Mouse (Mus musculus): ENCODE measurements around the gene Pank2. TPM values are rescaled to one million over a fixed set of nuclear protein-coding genes. Genes with fewer than 3 reads are reported as not detected.
"Not testable (repeated sequence)": the region's sequence is repeated elsewhere in the genome, so short reads cannot be mapped to it uniquely, and the experiment has no call there.

Gene Pank2
- polyA plus RNA-seq, 1 experiment from 2014 or later: 32.4 TPM

DNA sequence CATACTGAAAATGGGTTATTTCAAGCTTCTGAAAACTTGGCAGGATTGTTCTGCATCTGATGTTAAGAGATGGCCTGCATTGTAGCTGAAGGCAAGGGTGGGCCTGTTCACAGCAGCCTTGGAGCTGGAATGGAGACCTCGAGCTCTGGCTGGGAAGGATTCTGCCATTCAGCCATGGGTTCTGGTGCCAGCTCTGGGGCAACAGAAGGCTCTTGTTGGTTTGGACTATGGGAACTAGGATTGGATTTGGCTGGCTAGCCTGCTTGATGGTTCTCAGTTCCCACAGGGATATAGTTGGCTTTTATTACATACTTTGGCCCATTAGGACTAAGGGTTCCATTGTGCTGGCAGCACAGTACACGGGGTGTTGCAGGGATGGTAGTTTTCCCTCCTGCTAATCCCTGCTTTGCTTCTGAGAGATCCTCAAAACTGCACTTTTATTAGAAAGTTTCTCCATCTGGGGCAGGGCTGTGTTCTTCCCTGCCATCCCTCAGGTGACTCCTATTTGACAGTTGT is 34.5 kb downstream of the Pank2 start:
- Histone ChIP-seq H3K4me3 (ENCODE audit: low read depth, low read length) (no peak overlapping the region), H3K27ac (ENCODE audit: low read depth, low read length) (no peak overlapping the region), H3K4me1 (replicated peaks; ENCODE audit: control insufficient read depth, insufficient read depth, low read length) (no peaks in the 10 kb centered on the region), H3K27me3 (replicated peaks; ENCODE audit: control insufficient read depth, insufficient read depth, low read length) (no peaks in the 10 kb centered on the region), H3K4me2 (replicated peaks; ENCODE audit: low read depth) (no peak overlapping the region), H3K9ac (ENCODE audit: low read depth, low read length) (no peak overlapping the region), H3K9me3 (ENCODE audit: control insufficient read depth) (no peaks in the 10 kb centered on the region), H3K36me3 (ENCODE audit: control insufficient read depth, insufficient read depth) (peaks cover 55% of the 10 kb centered on the region)
- no peak for ATAC-seq
- TF ChIP-seq CTCF (IDR thresholded peaks at IDR 0.05; ENCODE audit: low read depth): no peak
- 96% methylated on average over 2 of the region's 2 CpGs for WGBS

DNA sequence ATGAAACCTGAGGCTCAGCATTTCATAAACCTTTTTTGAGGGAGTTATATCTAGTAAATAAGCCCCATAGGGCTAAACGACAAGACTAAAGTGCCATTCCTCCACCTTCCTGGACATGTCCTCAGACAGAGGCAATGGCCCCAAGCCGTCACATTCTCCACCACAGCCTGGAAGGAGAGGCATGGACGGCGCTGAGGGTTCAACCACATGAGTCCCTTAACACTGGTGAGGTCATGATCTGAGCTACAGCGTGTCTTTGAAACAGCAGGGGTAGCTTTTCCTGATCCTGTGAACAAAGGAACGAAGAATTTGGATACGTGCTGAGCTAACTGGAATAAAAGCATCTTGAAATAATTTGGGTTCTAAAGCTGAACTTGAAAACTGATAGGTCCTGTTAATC is 36.4 kb downstream of the Pank2 start:
- not testable (repeated sequence) for H3K9ac ChIP-seq (ENCODE audit: low read depth, low read length); H3K27me3 ChIP-seq (replicated peaks; ENCODE audit: control insufficient read depth, insufficient read depth, low read length); ATAC-seq; H3K9me3 ChIP-seq (ENCODE audit: control insufficient read depth); H3K4me2 ChIP-seq (replicated peaks; ENCODE audit: low read depth); H3K4me1 ChIP-seq (replicated peaks; ENCODE audit: control insufficient read depth, insufficient read depth, low read length); H3K4me3 ChIP-seq (ENCODE audit: low read depth, low read length); H3K27ac ChIP-seq (ENCODE audit: low read depth, low read length)
- peaks cover 47% of the 10 kb centered on the region for H3K36me3 ChIP-seq (ENCODE audit: control insufficient read depth, insufficient read depth)
- WGBS: 85% methylated on average over 7 of the region's 7 CpGs

DNA sequence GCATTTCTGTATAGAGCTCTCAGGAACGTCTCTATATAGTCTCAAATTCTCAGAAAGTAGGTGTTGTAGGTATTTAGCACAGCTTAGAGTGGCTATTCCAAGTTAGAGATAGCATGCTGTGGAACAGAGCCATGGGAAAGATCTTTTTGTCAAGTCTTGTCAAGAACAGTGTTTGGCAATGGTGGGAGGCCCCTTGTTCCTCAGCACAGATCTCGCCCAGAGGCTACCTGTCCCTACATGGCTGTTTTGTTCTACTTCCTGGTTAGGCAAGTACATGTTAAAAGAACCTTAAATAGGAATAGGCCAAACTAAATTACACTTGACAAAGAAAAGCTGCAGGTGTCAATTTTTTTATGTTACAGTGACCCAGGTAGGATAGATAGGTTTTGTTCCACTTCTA is 38.2 kb downstream of the Pank2 start:
- no peak for ATAC-seq
- H3K4me2 ChIP-seq (replicated peaks; ENCODE audit: low read depth): no peak overlapping the region
- no peak overlapping the region for H3K4me3 ChIP-seq (ENCODE audit: low read depth, low read length)
- H3K36me3 ChIP-seq (ENCODE audit: control insufficient read depth, insufficient read depth): peaks cover 35% of the 10 kb centered on the region
- H3K9me3 ChIP-seq (ENCODE audit: control insufficient read depth): no peaks in the 10 kb centered on the region
- H3K27ac ChIP-seq (ENCODE audit: low read depth, low read length): no peak overlapping the region
- WGBS: 78% methylated on average over 2 of the region's 2 CpGs
- H3K27me3 ChIP-seq (replicated peaks; ENCODE audit: control insufficient read depth, insufficient read depth, low read length): no peaks in the 10 kb centered on the region
- no peak for TF ChIP-seq CTCF (IDR thresholded peaks at IDR 0.05; ENCODE audit: low read depth)
- H3K4me1 ChIP-seq (replicated peaks; ENCODE audit: control insufficient read depth, insufficient read depth, low read length): no peaks in the 10 kb centered on the region
- H3K9ac ChIP-seq (ENCODE audit: low read depth, low read length): no peak overlapping the region

DNA sequence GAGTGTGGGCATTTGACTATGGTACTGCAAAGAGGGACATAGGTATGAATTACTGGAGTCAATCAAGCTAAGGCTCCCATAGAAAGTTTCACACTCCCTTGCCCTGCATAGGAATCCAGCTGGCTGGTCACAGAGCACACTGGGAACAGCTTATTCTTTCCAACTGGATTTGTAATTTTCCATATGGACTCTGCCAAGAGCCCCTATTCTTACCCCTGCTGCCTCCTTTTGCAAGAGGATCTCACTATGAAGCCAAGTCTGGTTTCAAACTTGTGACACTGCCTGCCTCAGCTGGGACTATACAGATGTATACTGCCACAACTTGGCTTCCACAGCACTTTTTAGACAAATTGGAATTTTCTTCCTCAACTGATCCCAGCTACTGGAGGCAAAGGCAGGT is 39.3 kb downstream of the Pank2 start:
- Histone ChIP-seq H3K4me2 (replicated peaks; ENCODE audit: low read depth) (no peak overlapping the region), H3K9ac (ENCODE audit: low read depth, low read length) (no peak overlapping the region), H3K9me3 (ENCODE audit: control insufficient read depth) (no peaks in the 10 kb centered on the region), H3K27me3 (replicated peaks; ENCODE audit: control insufficient read depth, insufficient read depth, low read length) (no peaks in the 10 kb centered on the region), H3K4me3 (ENCODE audit: low read depth, low read length) (no peak overlapping the region), H3K4me1 (replicated peaks; ENCODE audit: control insufficient read depth, insufficient read depth, low read length) (no peaks in the 10 kb centered on the region), H3K36me3 (ENCODE audit: control insufficient read depth, insufficient read depth) (peaks cover 25% of the 10 kb centered on the region), H3K27ac (ENCODE audit: low read depth, low read length) (no peak overlapping the region)
- TF ChIP-seq CTCF (IDR thresholded peaks at IDR 0.05; ENCODE audit: low read depth): no peak
- ATAC-seq: no peak

DNA sequence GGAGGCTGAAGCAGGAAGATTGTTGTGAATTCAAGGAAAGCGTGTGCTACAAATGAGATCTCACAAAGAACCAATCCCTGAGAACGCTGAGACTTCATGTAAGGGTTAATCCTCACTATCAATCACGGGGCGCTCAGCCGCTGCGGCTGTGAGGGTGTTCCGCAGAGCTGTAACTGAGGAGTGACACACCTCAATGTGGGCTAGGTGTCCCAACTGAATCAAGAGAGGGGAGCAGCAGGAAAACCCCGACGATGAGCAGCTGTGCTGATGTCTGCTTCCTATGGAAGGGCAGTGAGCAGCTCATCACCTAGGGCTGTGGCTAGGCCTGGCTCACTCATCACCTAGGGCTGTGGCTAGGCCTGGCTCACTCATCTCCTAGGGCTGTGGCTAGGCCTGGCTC is 42.2 kb downstream of the Pank2 start:
- WGBS: 80% methylated on average over 9 of the region's 9 CpGs
- Histone ChIP-seq H3K4me2 (replicated peaks; ENCODE audit: low read depth) (no peak overlapping the region), H3K9ac (ENCODE audit: low read depth, low read length) (no peak overlapping the region), H3K4me3 (ENCODE audit: low read depth, low read length) (no peak overlapping the region), H3K36me3 (ENCODE audit: control insufficient read depth, insufficient read depth) (0 out of 2 replicates have a peak, but pooled peaks cover 11% of the 10 kb centered on the region), H3K27me3 (replicated peaks; ENCODE audit: control insufficient read depth, insufficient read depth, low read length) (no peaks in the 10 kb centered on the region), H3K4me1 (replicated peaks; ENCODE audit: control insufficient read depth, insufficient read depth, low read length) (no peaks in the 10 kb centered on the region), H3K27ac (ENCODE audit: low read depth, low read length) (no peak overlapping the region), H3K9me3 (ENCODE audit: control insufficient read depth) (no peaks in the 10 kb centered on the region)
- no peak for ATAC-seq
- TF ChIP-seq CTCF (IDR thresholded peaks at IDR 0.05; ENCODE audit: low read depth): no peak

DNA sequence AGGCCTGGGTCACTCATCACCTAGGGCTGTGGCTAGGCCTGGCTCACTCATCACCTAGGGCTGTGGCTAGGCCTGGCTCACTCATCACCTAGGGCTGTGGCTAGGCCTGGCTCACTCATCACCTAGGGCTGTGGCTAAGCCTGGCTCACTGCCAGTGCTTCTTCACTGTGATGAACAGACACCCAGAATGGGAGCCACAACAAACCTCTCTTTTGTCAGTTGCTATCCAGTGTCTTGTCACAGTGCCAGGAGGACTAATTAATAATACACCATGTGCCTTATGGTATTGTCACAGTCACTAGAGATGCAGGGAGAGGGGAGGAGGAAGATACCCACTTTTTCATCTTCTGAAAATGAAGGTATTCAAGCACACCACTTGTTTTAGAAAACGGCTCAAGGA is 42.9 kb downstream of the Pank2 start:
- not testable (repeated sequence) for H3K27me3 ChIP-seq (replicated peaks; ENCODE audit: control insufficient read depth, insufficient read depth, low read length); H3K9ac ChIP-seq (ENCODE audit: low read depth, low read length); H3K27ac ChIP-seq (ENCODE audit: low read depth, low read length); H3K9me3 ChIP-seq (ENCODE audit: control insufficient read depth); H3K4me3 ChIP-seq (ENCODE audit: low read depth, low read length); H3K4me2 ChIP-seq (replicated peaks; ENCODE audit: low read depth); ATAC-seq; H3K4me1 ChIP-seq (replicated peaks; ENCODE audit: control insufficient read depth, insufficient read depth, low read length)
- 88% methylated on average over 1 of the region's 1 CpGs for WGBS
- 0 out of 2 replicates have a peak, but pooled peaks cover 11% of the 10 kb centered on the region for H3K36me3 ChIP-seq (ENCODE audit: control insufficient read depth, insufficient read depth)

DNA sequence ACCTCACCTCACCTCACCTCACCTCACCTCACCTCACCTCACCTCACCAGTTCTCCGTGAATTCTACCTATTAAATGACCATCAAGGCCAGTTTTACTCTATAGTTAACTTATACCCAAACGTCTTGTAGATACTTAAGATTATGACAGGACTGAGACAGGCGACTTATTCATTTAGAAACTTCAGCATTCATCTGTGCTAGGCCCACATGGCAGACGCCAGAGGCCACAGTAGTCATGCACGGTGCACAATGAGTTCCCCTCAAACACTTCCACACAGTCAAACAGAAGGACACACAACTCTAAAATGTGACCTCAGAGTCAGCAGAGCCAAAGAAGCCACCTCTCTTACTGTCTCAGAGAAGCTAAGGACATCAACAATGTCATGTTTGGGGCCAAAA is 45.1 kb downstream of the Pank2 start:
- Histone ChIP-seq H3K9me3 (ENCODE audit: control insufficient read depth) (no peaks in the 10 kb centered on the region), H3K4me2 (replicated peaks; ENCODE audit: low read depth) (no peak overlapping the region), H3K4me3 (ENCODE audit: low read depth, low read length) (no peak overlapping the region), H3K4me1 (replicated peaks; ENCODE audit: control insufficient read depth, insufficient read depth, low read length) (no peaks in the 10 kb centered on the region), H3K9ac (ENCODE audit: low read depth, low read length) (no peak overlapping the region), H3K27ac (ENCODE audit: low read depth, low read length) (no peak overlapping the region), H3K27me3 (replicated peaks; ENCODE audit: control insufficient read depth, insufficient read depth, low read length) (no peaks in the 10 kb centered on the region), H3K36me3 (ENCODE audit: control insufficient read depth, insufficient read depth) (0 out of 2 replicates have a peak, but pooled peaks cover 11% of the 10 kb centered on the region)
- no peak for TF ChIP-seq CTCF (IDR thresholded peaks at IDR 0.05; ENCODE audit: low read depth)
- no peak for ATAC-seq
- WGBS: 88% methylated on average over 5 of the region's 5 CpGs
